Mouse (Mus musculus) embryonic facial prominence, embryonic 11.5 days (tissue): ENCODE results near the gene Sf3a3. TPM values are rescaled to one million over a fixed set of nuclear protein-coding genes. Genes with fewer than 3 reads are reported as not detected.
A peak's percentile ranks its signal among the peaks of the same experiment; 100 is the strongest.
"Not testable (repeated sequence)": the region's sequence is repeated elsewhere in the genome, so short reads cannot be mapped to it uniquely, and the experiment has no call there.

Experiments
- ATAC-seq: fragments of 200-750 bp; cut with Nextera tagmentation; replicated peaks from 2 replicates; pipeline ENCODE4 v1.8.0; 2017; ENCODE audit warnings: low read depth; ENCODE audit not compliant: insufficient number of reproducible peaks, low FRiP score, low TSS enrichment
- DNase-seq: peaks from one replicate; pipeline ENCODE4 v3.0.0-alpha.2; 2015; ENCODE audit warnings: low spot score
- H3K27ac ChIP-seq: fragments of 300-500 bp; sonication (generic); replicated peaks from 2 replicates; pipeline ENCODE4 v1.5.1; 2014; ENCODE audit warnings: mild to moderate bottlenecking, low read depth, low read length, control low read depth
- H3K27me3 ChIP-seq: fragments of 300-500 bp; sonication (generic); 2 replicates; pipeline ENCODE4 v1.6.1; 2014; ENCODE audit warnings: mild to moderate bottlenecking, low read length, moderate library complexity, mixed read lengths; ENCODE audit not compliant: control insufficient read depth, insufficient read depth
- H3K36me3 ChIP-seq: fragments of 300-500 bp; sonication (generic); replicated peaks from 2 replicates; pipeline ENCODE4 v1.6.1; 2014; ENCODE audit warnings: low read depth, mild to moderate bottlenecking, low read length, moderate library complexity, mixed read lengths; ENCODE audit not compliant: control insufficient read depth, insufficient read depth
- H3K4me1 ChIP-seq: fragments of 300-500 bp; sonication (generic); 2 replicates; pipeline ENCODE4 v1.6.1; 2014; ENCODE audit warnings: low read length, mixed read lengths; ENCODE audit not compliant: control insufficient read depth, insufficient read depth
- H3K4me2 ChIP-seq: fragments of 300-500 bp; sonication (generic); 2 replicates; pipeline ENCODE4 v1.6.1; 2014; ENCODE audit warnings: low read depth, mild to moderate bottlenecking, control low read depth, low read length, moderate library complexity
- H3K4me3 ChIP-seq: fragments of 300-500 bp; sonication (generic); 2 replicates; pipeline ENCODE4 v1.5.1; 2014; ENCODE audit warnings: low read depth, low read length, control low read depth
- H3K9ac ChIP-seq: fragments of 300-500 bp; sonication (generic); replicated peaks from 2 replicates; pipeline ENCODE4 v1.6.1; 2014; ENCODE audit warnings: mild to moderate bottlenecking, control low read depth, low read length
- H3K9me3 ChIP-seq: fragments of 300-500 bp; sonication (generic); replicated peaks from 2 replicates; pipeline ENCODE4 v1.6.1; 2016; ENCODE audit warnings: mild to moderate bottlenecking, low read length, inconsistent platforms, mixed read lengths; ENCODE audit not compliant: control insufficient read depth
- WGBS: fragments of 180-500 bp; shearing (Covaris S2); extraction: QIAGEN DNeasy Blood & Tissue Kit; methylation state at CpG from one replicate; pipeline ENCODE4 v1.1.7; 2014; 5-methylcytosine and 5-hydroxymethylcytosine counted together
- polyA plus RNA-seq: library from polyadenylated mRNA; unstranded; fragments of >200 nt; fragmentation: Nextera tagmentation; extraction: Ambion mirVana; gene quantifications from 2 replicates; pipeline ENCODE4 v1.2.1, GENCODE M21; 2014

The Sf3a3 gene
- polyA plus RNA-seq, 1 experiment from 2014 or later: 236 TPM

DNA sequence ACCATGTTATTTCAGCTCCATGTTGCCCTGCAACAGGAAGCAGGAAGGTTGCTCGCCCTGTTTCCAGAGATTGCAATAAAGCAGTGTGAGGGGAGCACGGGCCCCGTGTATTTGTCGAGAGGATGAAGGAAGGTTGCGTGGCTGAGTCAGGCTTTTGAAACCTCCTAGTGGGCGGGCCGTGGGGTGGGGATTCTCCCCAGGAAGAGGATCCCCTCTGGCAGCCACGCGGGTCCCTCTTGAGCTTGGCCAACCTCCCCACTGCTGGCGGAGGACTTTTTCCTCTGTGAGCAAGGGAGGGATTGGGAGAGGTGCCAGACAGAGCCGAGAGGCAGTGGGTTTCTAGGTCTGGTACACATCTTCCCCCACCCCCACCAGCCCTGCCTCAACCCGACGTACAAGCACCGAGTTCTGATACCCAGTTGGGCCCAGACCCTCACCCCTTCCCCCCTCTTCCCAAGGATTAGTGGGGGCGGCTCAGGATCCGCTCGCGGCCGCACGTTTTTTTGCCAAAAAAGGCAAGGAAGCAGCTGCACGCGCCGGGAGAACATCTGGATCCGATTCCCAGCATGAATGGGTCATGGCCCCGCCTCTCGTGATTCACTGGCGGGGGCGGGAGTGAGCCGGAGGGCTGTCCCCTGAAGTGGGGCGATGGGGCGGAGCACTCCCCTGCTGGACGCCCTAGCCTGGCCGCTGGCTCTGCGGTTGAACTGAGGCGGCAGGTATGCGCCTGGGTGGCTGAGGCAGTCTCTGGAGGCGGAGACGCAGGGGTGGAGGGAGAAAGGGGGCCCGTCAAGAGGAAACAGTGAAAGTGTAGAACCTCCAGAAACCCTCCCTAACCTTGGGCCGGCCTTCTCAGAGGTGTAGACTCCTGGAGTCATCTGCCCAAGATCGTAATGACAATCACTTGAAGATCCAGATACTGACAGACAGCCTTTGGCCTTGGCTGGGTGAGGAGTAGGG, 5.8 kb upstream of the Sf3a3 start:
- DNase-seq (peak; percentile 99), ATAC-seq (peak; percentile 87)
- H3K4me3 ChIP-seq: no peak overlapping the region; the same call in 1 of the 2 replicates
- H3K27me3 ChIP-seq: no peaks in the 10 kb centered on the region
- H3K27ac ChIP-seq: peak overlapping the region; percentile 96
- H3K4me1 ChIP-seq: peaks cover 18% of the 10 kb centered on the region
- peaks cover 6% of the 10 kb centered on the region for H3K36me3 ChIP-seq
- peak overlapping the region; percentile 43 for H3K9ac ChIP-seq
- H3K4me2 ChIP-seq: peak overlapping the region; percentile 30
- 1% methylated on average over 41 of the region's 41 CpGs for WGBS
- H3K9me3 ChIP-seq: no peaks in the 10 kb centered on the region

DNA sequence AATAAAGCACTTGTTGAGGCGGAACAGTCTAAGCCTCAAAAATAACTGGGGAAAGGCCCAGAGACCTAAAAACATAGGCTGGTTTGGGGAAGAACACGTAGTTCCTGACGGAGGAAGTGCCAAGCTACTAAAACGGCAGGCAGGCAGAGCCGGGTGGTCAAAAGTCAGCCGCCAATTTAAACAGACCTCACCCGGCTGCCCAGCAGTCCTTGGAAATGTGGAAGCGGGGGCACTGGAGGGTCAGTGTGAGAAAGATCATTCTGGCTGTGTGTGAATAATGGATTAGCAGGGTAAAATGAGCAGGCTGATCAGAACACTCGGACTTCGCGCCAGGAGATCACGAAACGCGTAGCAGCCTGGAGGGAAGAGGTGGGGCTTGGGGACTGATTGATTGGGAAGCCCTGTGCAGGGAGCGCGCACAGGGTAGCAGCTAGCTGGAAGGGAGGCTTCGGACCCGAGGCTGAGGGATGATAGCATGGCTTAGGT, 4.6 kb upstream of the Sf3a3 start:
- Histone ChIP-seq H3K4me1 (peaks cover 6% of the 10 kb centered on the region), H3K4me2 (peak overlapping the region; percentile 44), H3K9me3 (no peaks in the 10 kb centered on the region), H3K9ac (peak overlapping the region; percentile 36), H3K27me3 (no peaks in the 10 kb centered on the region), H3K27ac (peak overlapping the region; percentile 96), H3K36me3 (peaks cover 6% of the 10 kb centered on the region), H3K4me3 (0 out of 2 replicates have a peak overlapping the region, but pooled peaks have one; percentile 7)
- 2% methylated on average over 18 of the region's 18 CpGs for WGBS
- ATAC-seq (no peak), DNase-seq (peak; percentile 70)

DNA sequence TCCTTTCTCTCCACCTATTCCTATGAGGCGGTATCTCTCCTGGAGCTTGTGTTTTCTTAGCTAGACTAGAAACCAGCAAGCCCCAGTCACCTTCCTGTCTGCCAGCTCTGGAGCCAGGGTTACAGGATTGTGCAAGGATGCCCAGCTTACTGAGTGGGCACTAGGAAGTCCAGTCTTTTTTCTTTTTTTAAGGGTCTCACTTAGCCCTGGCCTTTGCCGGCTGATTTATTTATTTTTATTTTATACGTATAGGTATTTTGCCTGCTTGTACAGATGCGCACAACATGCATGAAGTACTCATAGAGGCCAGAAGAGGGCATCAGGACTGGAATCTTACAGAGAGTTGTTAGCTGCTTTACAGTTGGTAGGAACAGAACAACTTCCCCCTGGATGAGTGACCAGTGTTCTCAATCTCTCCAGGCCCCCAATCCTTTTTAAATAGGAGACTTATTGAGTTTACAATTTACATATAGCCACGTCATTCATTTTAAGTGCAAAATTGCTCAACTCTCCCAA, 3.7 kb upstream of the Sf3a3 start:
- no peaks in the 10 kb centered on the region for H3K27me3 ChIP-seq
- no peak overlapping the region for H3K4me2 ChIP-seq
- ATAC-seq (no peak), DNase-seq (peak; percentile 76)
- H3K36me3 ChIP-seq: peaks cover 4% of the 10 kb centered on the region; the same call in 1 of the 2 replicates
- H3K27ac ChIP-seq: no peak overlapping the region
- H3K9me3 ChIP-seq: no peaks in the 10 kb centered on the region
- H3K4me1 ChIP-seq: no peaks in the 10 kb centered on the region
- no peak overlapping the region for H3K9ac ChIP-seq
- H3K4me3 ChIP-seq: no peak overlapping the region
- 10% methylated on average over 5 of the region's 5 CpGs for WGBS

DNA sequence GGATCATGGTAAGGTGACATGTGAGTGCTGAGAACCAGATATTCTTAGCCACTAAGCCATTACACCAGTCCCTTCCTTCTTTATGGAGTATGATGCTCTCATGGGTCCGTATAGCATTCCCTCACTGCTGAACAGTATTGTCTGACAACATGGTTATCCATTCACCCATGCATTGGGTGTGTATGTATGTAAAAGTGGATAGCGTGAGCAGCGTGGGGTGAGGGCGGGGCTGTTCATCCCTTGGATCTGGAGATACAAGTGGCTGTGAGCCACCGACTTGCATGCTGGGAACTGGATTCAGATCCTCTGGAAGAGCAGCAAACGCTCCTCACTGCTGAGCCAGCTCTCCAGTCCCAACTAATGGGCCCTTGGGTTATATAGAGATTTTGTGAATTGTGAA, 2.0 kb upstream of the Sf3a3 start:
- Histone ChIP-seq H3K36me3 (peaks cover 3% of the 10 kb centered on the region; the same call in 1 of the 2 replicates), H3K4me1 (no peaks in the 10 kb centered on the region; the same call in 1 of the 2 replicates), H3K4me2 (no peak overlapping the region), H3K9me3 (no peaks in the 10 kb centered on the region), H3K27me3 (no peaks in the 10 kb centered on the region), H3K4me3 (no peak overlapping the region), H3K27ac (no peak overlapping the region), H3K9ac (no peak overlapping the region)
- no peak for ATAC-seq
- no peak for DNase-seq
- WGBS: 83% methylated on average over 6 of the region's 6 CpGs

DNA sequence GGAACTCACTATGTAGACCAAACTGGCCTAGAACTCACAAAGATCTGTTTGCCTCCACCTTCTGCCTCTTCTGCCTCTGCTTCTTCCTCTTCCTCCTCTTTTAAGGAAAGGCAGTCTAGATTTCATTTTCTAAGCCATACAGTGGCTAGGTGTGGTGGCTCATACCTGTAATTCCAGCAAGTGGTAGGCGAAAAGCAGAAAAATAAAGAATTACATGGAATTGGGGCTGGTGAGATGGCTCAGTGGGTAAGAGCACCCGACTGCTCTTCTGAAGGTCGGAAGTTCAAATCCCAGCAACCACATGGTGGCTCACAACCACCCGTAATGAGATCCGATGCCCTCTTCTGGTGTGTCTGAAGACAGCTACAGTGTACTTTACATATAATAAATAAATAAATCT, 726 bp upstream of the Sf3a3 start:
- H3K4me3 ChIP-seq, H3K9me3 ChIP-seq, H3K27me3 ChIP-seq, H3K4me1 ChIP-seq, H3K9ac ChIP-seq, ATAC-seq, DNase-seq, H3K4me2 ChIP-seq, H3K36me3 ChIP-seq, H3K27ac ChIP-seq: not testable (repeated sequence)
- WGBS: 71% methylated on average over 4 of the region's 5 CpGs

DNA sequence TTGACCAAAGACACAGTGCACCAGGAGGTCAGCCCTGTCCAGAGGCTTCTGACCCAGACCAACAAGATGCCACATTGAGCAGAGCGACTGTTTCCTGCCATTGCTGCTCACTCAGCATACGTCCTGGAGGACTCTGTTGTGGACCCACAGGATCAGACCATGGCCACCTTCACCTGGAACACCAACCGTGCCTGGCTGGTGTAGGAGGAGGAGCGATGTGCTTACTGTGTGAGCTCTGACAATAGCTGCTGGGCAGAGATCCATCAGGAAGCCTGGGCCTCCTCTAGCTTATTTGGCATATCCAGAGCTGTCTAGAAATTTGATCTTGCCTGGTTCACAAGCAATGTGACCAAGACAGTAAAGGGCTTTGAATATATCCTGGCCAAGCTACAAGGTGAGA, 4.5 kb downstream of the Sf3a3 start:
- H3K36me3 ChIP-seq: peaks cover 12% of the 10 kb centered on the region
- 92% methylated on average over 4 of the region's 4 CpGs for WGBS
- H3K4me1 ChIP-seq: no peaks in the 10 kb centered on the region; the same call in 1 of the 2 replicates

DNA sequence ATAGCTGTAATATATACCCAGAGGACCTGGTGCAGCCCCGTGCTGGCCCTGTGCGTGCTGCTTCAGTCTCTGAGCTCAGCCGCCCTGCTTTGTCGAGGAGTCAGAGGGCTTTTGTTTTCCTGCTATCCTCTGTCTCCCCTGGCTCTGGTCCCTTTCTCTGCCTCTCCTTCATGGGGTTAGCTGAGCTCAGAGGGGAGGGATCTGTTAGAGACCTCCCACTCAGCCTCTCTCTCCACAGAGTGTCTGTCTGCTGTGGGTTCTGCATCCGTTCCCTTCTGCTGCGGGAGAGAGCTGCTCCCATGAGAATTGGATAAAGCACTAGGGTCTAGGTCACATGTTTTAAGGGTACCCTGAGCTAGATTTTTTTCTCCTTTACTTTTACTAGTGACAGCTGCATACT, 11.5 kb downstream of the Sf3a3 start:
- 90% methylated on average over 6 of the region's 6 CpGs for WGBS
- no peaks in the 10 kb centered on the region for H3K4me1 ChIP-seq
- DNase-seq (no peak), ATAC-seq (no peak)
- H3K9ac ChIP-seq: no peak overlapping the region
- H3K36me3 ChIP-seq: peaks cover 18% of the 10 kb centered on the region
- no peak overlapping the region for H3K4me3 ChIP-seq
- H3K27ac ChIP-seq: no peak overlapping the region
- H3K4me2 ChIP-seq: no peak overlapping the region
- H3K27me3 ChIP-seq: no peaks in the 10 kb centered on the region
- no peaks in the 10 kb centered on the region for H3K9me3 ChIP-seq

More for the DNA sequence above, 4.5 kb downstream of the Sf3a3 start:
- Histone ChIP-seq H3K27me3 (no peaks in the 10 kb centered on the region), H3K9me3 (no peaks in the 10 kb centered on the region), H3K9ac (no peak overlapping the region), H3K27ac (no peak overlapping the region), H3K4me2 (no peak overlapping the region), H3K4me3 (no peak overlapping the region)
- no peak for DNase-seq
- no peak for ATAC-seq

DNA sequence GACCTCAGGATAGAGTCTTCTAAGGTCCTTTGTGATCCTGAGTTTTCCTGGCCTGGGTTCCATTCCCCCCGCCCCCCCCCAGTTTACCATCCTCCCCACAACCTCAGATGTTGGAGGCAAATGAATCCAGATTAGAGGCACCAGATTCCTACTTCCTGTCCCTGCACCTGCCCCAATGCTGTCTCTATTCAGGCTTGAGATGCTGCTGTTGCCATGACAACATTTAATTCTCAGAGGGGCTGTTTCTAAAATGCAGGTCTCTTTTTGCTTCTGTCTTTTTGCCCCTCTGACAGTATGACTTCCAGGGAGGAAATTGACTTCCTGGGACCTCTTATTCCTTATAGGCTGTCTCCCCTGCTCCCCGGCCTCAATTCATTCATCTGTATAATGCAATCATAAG, 22.4 kb downstream of the Sf3a3 start:
- no peak for ATAC-seq
- WGBS: 73% methylated on average over 2 of the region's 2 CpGs
- Histone ChIP-seq H3K36me3 (no peaks in the 10 kb centered on the region; the same call in none of the 2 replicates), H3K27ac (no peak overlapping the region), H3K9ac (no peak overlapping the region), H3K4me1 (no peaks in the 10 kb centered on the region), H3K4me2 (no peak overlapping the region), H3K9me3 (no peaks in the 10 kb centered on the region), H3K4me3 (no peak overlapping the region), H3K27me3 (no peaks in the 10 kb centered on the region)
- DNase-seq: no peak
